Mouse (Mus musculus) neutrophil, adult 5-6 weeks (primary cell): ENCODE results near the gene Ano6. TPM values are rescaled to one million over a fixed set of nuclear protein-coding genes. Genes with fewer than 3 reads are reported as not detected.

Source experiments
- ATAC-seq: fragments of 151-379, 151-347 bp; 2 replicates; pipeline ENCODE4 v1.8.0; 2017; ENCODE audit warnings: mild to moderate bottlenecking, moderate TSS enrichment; ENCODE audit not compliant: insufficient number of reproducible peaks, poor library complexity, low FRiP score, severe bottlenecking; ENCODE audit errors: extremely low read depth
- total RNA-seq: library from RNA; stranded (forward); fragments of 200-1000 nt; gene quantifications from 2 replicates; pipeline ENCODE4 v1.2.3, GENCODE M21; 2017

The Ano6 gene
- total RNA-seq, 1 experiment from 2014 or later, result 60.4 TPM

DNA sequence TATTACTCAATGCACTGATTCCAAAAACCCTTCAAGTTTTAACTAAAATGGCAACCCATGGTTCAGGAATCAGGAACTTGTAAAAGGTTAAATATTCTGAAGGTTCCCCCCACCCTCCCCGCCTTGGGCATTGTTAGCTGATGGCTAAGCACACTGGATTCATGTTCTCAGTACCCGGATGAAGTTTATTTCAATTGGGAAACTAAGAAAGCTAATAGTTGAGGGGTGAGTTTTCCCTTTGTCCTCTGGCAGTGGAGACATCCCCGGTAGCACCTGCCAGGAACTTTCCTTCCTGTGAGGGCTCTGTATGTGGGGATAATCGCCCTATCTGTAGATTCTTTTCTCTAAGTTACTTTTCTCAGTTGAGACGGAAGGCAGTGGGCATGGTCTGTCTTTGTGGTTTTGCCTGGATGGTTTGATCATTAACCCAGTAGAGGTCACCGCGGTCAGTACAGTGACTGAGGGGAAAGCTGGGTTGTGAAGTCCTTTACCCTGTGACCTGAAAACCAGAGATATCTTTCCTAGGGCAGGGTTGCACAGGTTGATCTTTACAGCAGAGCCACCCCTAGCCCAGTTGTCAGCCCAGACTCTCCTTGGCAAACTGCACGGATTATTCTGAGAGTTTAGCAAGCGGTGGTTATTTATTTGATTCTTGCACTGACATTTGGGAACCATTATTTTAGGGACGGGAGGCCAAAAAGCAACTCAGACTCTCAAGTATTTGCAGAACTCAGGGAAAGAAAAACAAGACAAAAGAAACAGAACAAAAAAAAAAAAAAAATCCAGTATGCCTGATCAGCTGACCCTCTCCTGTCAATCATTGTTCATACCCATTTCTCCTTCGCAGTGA, 47.8 kb downstream of the Ano6 start:
- ATAC-seq, result no peak

DNA sequence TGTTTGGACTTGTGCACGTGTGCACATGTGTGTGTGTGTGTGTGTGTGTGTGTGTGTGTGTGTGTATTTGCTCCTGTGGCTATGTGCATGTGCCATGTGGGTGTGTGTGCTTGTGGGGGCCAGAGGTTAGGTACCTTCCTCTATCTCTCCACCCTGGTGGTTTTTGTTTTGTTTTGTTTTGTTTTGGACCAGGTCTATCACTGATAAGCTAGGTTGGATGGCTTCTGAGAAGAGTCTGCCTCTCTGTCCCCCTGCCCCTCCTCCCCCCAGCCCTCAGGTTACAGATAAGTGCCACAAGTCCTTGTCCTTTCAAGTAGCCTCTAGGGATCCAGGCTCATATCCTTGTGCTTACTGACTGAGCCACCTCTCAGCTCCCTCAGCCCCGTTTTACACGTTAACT, 49.1 kb downstream of the Ano6 start:
- no peak for ATAC-seq

DNA sequence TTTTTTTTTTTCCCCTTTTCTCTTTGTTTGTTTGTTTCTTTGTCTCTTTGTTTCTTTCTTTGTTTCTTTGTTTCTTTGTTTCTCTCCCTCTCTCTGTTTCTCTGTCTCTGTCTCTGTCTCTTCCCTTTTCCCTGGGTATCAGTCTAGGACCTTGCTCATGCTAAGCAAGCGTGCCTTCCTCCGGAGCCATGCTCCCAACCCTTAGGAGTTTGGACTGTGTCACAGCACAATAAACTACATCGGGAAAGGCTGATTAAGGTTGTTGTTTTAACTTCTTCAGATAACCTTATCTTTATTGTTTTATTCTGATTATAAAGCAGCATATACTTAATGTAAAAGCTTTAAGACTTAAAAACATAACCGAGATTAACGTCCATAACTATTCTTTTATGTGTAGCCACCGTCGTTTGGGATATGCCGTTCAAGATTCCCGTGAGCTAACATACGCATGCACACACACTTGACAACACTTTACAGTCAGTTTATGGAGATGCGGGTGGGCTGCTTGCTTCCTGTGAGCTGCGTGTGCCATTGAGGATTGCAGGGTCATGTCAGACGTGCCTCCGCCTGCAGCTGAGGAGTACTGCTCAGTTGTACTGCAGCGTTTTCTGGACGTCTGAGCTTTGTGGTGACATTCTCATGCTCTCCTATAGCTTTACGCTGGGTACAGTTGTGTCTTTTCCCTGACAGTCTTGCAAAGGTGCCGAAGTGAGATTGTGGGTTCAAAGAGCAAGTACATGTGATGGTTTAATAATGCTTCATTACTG, 52.7 kb downstream of the Ano6 start:
- no peak for ATAC-seq

DNA sequence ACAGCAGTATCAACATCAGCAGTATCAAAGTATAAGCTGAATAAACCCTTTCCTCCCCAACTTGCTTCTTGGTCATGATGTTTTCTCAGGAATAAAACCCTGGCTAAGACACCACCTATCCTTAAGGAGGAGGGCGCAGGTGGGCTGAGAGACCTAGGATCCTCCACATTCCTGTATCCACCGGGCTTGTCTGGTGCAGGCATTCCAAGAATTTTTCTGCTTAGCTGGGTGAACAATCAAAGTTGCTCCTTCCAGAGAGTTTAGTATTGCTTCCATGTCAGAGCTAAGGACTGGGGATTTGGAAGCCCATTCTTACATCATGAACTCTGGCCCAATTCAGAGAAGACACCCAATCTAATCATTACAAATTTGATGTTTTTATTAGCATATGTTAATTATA, 53.8 kb downstream of the Ano6 start:
- no peak for ATAC-seq

DNA sequence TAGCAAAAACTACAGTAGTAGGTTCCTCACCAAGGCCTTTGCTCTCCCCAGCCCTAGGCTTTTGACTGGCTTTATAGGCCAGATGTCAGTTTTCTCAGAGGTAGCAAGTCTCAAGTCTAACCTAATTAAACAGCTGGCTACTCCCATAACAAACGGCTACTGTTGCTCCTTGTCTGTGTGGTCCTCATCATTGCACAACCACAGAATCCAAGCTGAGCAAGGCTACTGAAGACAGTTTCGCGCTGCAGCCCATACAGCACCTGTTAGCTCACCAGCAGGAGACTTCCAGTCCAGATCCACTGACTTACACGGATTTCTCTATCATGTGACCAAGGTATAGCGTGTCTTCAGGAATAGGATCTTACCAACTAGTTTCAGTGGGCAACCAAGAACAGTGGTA, 55.5 kb downstream of the Ano6 start:
- ATAC-seq, result no peak

DNA sequence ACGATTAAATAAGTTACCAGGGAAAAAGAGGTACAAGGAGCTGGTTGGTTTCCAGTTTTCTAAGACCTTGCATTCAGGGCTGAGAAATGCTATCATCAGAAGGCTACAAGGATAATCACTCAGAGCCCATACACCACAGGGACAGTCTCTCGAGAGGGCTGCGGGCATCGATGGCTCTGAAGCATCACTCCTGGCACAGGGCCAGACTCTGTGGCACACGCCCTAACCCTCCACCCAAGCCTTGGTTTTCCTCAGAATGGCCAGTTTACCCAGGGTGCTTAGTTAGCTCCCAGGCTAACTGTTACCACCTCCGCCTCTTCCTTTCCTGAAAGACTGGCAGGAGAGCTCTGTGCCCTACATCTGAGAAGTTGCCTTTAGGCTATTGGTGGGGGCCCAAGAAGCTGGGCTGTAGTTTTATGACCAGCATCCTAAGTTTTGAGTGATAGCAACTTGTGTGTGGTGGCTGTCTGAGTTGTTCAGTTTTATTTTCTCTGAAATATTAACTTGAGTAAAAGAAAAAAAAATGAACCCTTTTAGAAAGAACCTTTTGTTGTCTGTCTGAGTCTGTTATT, 57.9 kb downstream of the Ano6 start:
- ATAC-seq, result no peak

DNA sequence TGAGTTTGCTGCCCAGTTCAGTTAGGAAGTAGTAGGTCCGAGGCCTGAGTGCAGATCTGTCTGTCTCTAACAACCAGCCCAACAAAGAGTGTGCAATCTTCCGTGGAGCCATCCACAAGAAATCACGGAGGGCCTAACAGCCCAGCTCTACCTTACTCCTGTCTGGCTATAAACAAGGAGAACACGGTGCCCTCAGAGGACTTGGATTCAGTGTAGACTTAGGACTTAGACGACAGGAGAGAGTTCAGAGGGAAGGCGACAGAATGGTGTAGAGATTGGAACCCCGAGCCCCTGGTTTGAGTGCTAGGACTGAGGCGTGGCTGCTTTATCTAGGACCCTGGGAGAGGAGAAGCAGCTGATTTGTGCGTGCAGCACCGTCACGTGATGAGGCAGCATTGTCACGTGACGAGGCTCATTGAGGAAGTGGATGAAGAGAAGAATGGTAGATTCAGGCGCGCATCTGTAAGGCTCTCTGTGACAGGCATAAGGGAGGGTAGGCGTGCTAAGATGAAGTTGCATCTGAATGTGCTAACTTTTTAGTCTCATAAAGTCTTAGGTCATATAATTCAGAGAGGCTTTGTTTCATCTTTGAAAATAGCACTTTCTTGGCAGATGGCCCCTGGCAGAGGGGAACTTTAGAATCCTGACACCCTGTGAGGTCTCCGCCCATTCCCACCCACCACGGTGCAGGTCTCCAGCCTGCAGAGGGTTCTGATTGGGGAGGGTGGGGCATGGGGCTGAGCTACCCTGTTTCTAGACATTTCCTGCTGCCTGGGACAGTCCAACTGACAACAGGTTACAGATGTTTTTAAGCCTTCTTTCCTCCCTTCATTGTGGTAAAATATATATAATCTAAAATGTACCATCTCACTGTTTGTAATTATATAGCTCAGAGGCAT, 59.1 kb downstream of the Ano6 start:
- ATAC-seq, result peak; percentile 37; the same call in 1 of the 2 replicates

DNA sequence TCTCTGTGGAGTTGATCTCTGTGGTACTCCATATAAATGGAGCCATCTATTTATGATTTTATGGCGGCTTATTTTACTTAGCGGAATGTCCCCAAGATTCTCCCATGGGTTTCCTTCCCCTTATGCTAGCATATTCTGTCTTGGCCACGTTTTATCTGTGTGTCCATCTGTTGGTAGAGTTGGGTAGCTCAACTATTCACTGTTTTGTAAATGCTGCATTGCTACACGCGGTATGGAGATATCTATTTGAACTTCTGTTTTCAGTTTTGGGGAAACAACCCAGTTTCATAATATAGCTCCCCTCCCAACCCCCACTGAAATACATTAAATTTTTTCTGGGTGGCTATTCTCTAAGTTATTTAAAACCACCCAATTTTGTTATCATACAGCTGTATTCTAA, 59.9 kb downstream of the Ano6 start:
- ATAC-seq, result peak; percentile 67; the same call in 1 of the 2 replicates

DNA sequence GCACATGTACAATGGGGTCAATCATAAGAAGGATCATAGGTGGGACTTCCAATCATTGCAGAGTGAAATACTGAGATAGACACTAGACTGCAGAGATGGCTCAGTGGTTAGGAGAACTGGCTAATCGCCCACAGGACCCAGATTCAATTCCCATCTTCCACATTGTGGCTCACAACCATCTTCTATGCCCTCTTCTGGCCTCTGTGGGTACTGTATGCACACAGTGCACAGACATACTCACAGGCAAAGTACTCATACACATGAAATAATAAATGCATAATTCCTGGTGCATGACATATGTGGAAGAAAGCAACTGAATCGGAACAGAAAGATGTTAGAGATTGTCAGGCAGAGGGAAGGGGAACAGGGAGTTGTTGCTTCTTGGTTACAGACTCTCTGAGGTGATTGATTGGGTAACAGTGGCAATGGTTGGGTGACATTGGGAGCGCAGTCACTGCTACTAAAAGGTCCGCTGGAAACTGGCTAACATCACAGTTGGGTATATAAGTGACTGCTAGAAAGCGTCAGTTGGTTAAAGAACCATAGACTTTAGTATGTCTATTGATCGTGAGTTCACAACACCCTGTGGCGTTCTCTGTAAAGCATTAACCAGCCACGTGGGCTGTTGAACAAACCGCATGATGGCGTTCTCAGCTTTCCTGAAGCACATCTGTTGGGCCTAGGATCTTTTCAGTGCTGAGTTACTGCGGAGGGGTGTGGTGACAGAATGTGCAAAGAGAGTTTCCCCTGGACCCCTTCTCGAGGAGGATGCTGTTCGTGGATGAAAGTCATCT, 64.6 kb downstream of the Ano6 start:
- no peak for ATAC-seq

DNA sequence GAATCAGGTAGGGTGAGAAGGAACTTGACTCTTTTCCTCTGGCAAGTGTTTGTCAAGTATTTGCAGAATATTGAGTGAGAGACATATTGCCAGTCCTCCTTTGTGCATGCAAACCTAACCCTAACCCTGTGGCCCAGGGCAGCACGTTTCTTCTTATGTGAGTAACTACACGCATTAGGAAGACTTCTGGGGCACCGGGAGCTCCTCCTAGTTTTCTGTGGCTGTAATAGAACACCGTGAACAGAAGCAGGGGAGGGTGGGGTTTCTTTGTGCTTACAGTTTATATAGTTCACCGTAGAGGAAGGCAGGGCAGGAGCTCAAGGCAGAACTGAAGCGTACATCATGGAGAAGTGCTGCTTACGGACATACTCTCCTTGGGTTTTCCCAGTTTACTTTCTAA, 65.3 kb downstream of the Ano6 start:
- no peak for ATAC-seq

DNA sequence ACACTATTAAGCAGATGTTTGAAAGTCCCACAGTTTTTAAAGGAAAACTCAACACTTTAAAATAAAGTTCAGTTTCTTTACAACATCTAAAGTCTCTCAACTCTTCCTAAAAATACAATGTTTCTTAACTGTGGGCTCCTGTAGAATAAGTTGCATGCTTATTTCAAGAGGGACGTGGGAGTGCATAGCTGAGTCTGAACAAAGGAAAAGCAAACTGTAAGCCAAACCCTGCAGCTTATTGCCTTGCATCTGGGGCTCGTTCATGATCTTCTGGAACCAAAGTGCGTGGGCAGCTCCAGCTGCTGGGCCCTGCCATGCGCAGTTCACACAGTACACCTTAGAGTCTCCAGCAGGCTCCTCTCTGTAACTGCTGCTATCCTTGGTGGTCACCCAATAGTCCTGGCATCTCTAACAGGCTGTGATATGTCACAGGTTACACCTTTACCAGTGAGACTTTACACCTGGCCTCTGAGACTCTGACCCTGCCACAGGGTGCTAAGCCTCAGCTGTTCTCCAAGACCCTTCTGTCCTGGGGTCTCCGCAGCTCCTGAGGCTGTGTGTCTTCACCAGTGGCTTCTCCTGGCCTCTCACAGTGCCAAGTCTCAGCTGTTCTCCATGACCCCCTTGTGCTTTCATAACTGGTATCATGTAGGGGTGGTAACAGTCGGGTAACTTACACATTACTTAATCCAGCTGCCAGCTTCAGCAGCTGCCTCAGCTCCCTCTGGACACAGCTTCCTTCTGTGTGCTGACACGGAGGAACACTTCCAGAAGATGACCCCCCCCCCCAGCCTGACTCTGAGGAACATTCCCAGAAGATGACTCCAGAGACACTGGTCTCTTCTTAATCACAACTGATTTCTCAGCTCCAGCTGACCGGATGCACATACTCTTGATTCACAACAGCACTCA, 66.3 kb downstream of the Ano6 start:
- no peak for ATAC-seq

DNA sequence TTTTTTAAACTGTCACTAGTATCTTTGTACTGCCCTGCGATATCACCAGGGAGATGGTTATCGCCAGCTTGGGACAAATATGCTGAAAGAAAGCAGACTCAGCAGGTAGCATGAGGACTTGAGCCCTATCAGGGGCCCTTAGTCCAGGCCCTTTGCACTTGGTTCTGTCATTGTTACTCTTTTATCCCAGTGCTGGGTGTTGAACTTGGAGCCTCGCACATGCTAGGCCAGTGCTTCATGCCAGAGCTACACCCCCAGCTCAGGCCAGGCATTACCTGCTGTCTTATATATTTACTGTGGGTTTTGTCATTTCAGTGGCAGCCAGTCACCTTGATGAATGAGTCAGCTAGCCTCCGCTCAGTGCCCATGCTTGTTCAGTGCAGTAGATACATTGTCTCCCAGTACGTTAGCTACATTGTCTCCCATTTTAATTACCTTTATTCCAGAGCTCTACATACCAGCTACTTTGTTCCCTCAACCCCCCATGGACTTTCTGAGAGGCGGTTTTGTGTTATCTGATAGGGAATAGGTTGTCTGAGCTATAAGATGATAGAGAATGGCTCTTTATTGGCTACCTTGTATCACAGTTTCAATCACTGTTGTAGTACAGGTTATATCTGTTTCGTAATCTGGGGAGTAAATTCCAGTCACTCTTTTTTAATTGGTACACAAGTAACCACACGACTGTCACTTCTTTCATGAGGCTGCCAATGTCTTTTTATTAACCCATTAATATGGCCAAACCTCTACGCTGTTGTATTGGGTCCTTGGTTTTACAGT, 68.4 kb downstream of the Ano6 start:
- ATAC-seq, result no peak

DNA sequence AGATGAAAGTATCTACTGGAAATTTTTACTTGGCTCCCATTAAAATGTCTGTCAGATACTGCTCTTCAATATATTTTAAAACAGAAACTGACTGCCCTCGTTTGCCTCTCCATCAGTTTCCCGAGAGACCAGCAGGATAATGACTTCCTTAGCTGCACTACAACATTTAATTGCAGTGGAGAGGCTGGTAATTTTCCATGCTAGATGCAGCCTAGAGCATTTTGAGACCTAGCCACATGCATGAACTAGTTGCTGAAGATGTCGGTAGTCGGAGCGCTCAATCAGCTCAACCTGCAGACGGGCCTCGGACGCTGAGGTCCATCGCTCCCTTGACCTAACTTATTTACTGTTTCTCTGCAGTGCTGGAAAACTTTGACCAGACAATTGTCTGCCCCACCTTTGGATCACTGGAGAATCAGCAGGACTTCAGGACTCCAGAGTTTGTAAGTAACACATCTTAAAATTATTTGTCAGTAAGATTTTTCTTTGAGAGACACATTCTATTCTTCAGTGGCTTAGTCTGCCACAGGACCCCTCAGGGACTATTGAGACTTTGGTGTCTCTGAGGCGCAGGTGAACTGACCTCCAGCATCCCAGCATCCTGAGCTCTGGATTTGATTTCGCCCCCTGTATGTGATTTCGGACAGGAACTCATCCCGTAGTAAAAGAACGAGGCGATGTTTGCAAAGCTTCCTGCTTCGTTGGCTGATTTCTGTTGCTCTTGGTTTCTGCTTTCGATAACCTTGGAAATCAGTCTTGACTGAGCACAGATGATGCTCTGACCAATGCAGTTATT, 73.4 kb downstream of the Ano6 start:
- no peak for ATAC-seq

DNA sequence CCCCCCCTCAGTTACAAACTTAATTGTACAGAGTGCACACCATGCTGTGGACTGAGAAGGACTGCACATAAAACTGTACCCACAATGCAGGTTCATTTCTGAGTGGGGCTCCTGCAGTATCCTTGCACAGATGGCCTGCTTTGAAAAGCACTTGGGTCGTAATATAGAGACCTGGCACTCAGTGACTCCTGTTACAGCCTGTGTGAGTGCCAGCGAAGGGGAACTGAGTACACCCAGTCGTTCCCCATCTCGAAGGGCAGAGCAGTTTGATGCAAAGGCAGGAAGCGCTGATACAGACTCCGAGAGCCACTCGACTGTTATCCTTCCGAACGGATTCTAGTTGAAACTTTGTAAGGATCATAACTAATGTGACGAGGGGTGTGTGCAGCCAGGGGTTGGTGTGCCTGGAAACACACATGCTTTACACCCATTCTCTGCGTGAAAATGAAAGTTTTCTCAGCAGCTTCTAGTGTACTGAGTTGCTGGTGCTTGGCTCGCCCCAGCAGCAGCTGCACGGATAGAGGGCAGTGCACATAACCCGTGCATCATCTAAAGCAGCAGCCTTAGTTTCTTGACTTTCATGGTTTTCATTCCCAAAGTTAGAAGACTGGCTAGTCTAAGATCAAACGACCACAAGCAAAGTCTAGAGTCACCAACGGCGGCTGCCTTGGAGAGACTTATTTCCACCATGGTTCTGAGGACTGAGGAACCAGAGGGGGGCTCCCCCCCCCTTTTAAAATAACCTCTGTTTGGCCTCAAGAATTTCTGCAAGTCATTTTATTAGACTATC, 74.9 kb downstream of the Ano6 start:
- no peak for ATAC-seq

DNA sequence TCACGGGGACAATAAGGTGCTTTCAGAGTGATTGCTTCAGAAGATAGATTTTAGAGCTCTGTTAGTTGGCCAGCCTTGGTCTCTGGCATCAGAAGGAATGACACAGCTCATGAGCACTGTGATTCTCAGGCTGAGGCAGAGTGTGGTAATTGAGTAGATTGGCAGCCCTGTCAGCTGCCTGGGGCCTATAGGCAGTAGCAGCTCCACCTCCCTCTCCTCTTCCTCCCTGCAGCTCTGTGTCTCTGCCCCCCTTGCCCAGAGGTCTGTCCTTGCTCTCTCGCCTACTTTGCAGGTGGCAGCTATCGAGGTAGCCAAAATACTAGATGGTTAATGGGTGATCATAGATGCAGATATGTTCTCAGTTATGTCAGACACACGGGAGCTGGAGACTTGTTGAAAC, 77.5 kb downstream of the Ano6 start:
- no peak for ATAC-seq
